Mouse (Mus musculus) adrenal gland, postnatal 4 days (tissue): ENCODE data around the gene Tm9sf1. TPM values are rescaled to one million over a fixed set of nuclear protein-coding genes. Genes with fewer than 3 reads are reported as not detected.

ENCODE experiments used
- DNase-seq, 2 experiments: peaks; one replicate each; pipeline ENCODE4 v3.0.0; 2021 to 2022; ENCODE audit warnings: low spot score in 2 of 2, mixed read lengths in 2 of 2
- total RNA-seq, 2 experiments: library from RNA; stranded (reverse); gene quantifications; 2 replicates each; pipeline ENCODE4 v1.2.3; 2021

Tm9sf1 gene
- total RNA-seq, 2 experiments from 2014 or later, result 98.6 to 102 TPM

GRCm38 (mm10) chr14:55637795-55638194 lies 5.8 kb downstream of the Tm9sf1 start, which contains the start of gene Gm49378:
Gene Gm49378 (minus strand): TSS chr14:55637895.
- DNase-seq, result no peak

GRCm38 (mm10) chr14:55635523-55636007 lies 8.0 kb downstream of the Tm9sf1 start, which contains the start of gene Ipo4:
Gene Ipo4 (minus strand): TSS chr14:55635957.
- DNase-seq, result peak; percentile 62 to 80

GRCm38 (mm10) chr14:55634874-55635522 lies 8.6 kb downstream of the Tm9sf1 start:
- peak in 1 of 2 experiments; percentile 18 for DNase-seq

- DNase-seq, result no peak
Measured at GRCm38 (mm10) chr14:55629312-55629711, 14.3 kb downstream of the Tm9sf1 start.

GRCm38 (mm10) chr14:55628077-55628827 lies 15.4 kb downstream of the Tm9sf1 start:
- no peak for DNase-seq

- DNase-seq, result no peak
Measured at GRCm38 (mm10) chr14:55618486-55619195, 25.0 kb downstream of the Tm9sf1 start.

GRCm38 (mm10) chr14:55617822-55618221 lies 25.8 kb downstream of the Tm9sf1 start, which contains the start of gene Rec8:
Gene Rec8 (plus strand): TSS chr14:55618037.
- no peak for DNase-seq

- no peak for DNase-seq
Measured at GRCm38 (mm10) chr14:55616844-55617243, 26.8 kb downstream of the Tm9sf1 start.

- DNase-seq, result no peak
Measured at GRCm38 (mm10) chr14:55615876-55616275, 27.7 kb downstream of the Tm9sf1 start.

GRCm38 (mm10) chr14:55614565-55615178 lies 28.9 kb downstream of the Tm9sf1 start:
- no peak for DNase-seq

- DNase-seq, result no peak
Measured at GRCm38 (mm10) chr14:55613346-55613745, 30.3 kb downstream of the Tm9sf1 start.

- DNase-seq, result no peak
Measured at GRCm38 (mm10) chr14:55608339-55608738, 35.3 kb downstream of the Tm9sf1 start.

- no peak for DNase-seq
Measured at GRCm38 (mm10) chr14:55605743-55606459, 37.7 kb downstream of the Tm9sf1 start.

- no peak for DNase-seq
Measured at GRCm38 (mm10) chr14:55604823-55605222, 38.8 kb downstream of the Tm9sf1 start.

GRCm38 (mm10) chr14:55603633-55604576 lies 39.7 kb downstream of the Tm9sf1 start:
- DNase-seq, result peak; percentile 70 to 88

GRCm38 (mm10) chr14:55603271-55603632 lies 40.4 kb downstream of the Tm9sf1 start, which contains the start of gene Irf9:
Gene Irf9 (plus strand): TSS chr14:55603571.
- no peak for DNase-seq

GRCm38 (mm10) chr14:55598521-55599390 lies 44.9 kb downstream of the Tm9sf1 start:
- DNase-seq, result no peak

GRCm38 (mm10) chr14:55596036-55596690 lies 47.4 kb downstream of the Tm9sf1 start:
- DNase-seq, result no peak
